Mouse (Mus musculus) lung, embryonic 15.5 days (tissue): ENCODE data around the gene Lce1i. TPM values are rescaled to one million over a fixed set of nuclear protein-coding genes. Genes with fewer than 3 reads are reported as not detected.

Experiments
- polyA plus RNA-seq: library from polyadenylated mRNA; unstranded; fragments of >200 nt; fragmentation: Nextera tagmentation; extraction: Ambion mirVana; gene quantifications from 2 replicates; pipeline ENCODE4 v1.2.1, GENCODE M21; 2015

Lce1i gene
- polyA plus RNA-seq, 1 experiment from 2014 or later = not detected

Other genes starting within 250 kb of the Lce1i start
- not detected in 2 replicates for gene 2310046K23Rik, start 244.4 kb downstream of the Lce1i start, polyA plus RNA-seq
- gene Ivl, start 205.2 kb downstream of the Lce1i start, polyA plus RNA-seq = not detected in 2 replicates
- not detected in 2 replicates for gene Smcp, start 189.9 kb downstream of the Lce1i start, polyA plus RNA-seq
- gene 2210017I01Rik, start 171.4 kb downstream of the Lce1i start, polyA plus RNA-seq = not detected in 2 replicates
- not detected in 2 replicates for gene Lce6a, start 157.2 kb downstream of the Lce1i start, polyA plus RNA-seq
- gene Lce1a1, start 130.6 kb downstream of the Lce1i start, polyA plus RNA-seq = not detected in 2 replicates
- gene Lce1b, start 122.0 kb downstream of the Lce1i start, polyA plus RNA-seq = not detected in 2 replicates
- gene Lce1a2, start 108.6 kb downstream of the Lce1i start, polyA plus RNA-seq = not detected in 2 replicates
- not detected in 2 replicates for gene Lce1c, start 99.7 kb downstream of the Lce1i start, polyA plus RNA-seq
- not detected in 2 replicates for gene Lce1d, start 91.7 kb downstream of the Lce1i start, polyA plus RNA-seq
- not detected in 2 replicates for gene Lce1e, start 69.8 kb downstream of the Lce1i start, polyA plus RNA-seq
- not detected in 2 replicates for gene Lce1f, start 58.5 kb downstream of the Lce1i start, polyA plus RNA-seq
- gene Gm38119, start 39.8 kb downstream of the Lce1i start, polyA plus RNA-seq = not detected in 2 replicates
- not detected in 2 replicates for gene Lce1g, start 26.6 kb downstream of the Lce1i start, polyA plus RNA-seq
- gene Lce1h, start 13.8 kb downstream of the Lce1i start, polyA plus RNA-seq = not detected in 2 replicates
- not detected in 2 replicates for gene Lce1j, start 11.6 kb upstream of the Lce1i start, polyA plus RNA-seq
- not detected in 2 replicates for gene Lce1k, start 29.0 kb upstream of the Lce1i start, polyA plus RNA-seq
- not detected in 2 replicates for gene Kprp, start 48.3 kb upstream of the Lce1i start, polyA plus RNA-seq
- gene Lce1l, start 72.4 kb upstream of the Lce1i start, polyA plus RNA-seq = not detected in 2 replicates
- not detected in 2 replicates for gene 2310050C09Rik, start 91.3 kb upstream of the Lce1i start, polyA plus RNA-seq
- gene Lce3a, start 147.3 kb upstream of the Lce1i start, polyA plus RNA-seq = not detected in 2 replicates
- gene Lce3b, start 154.1 kb upstream of the Lce1i start, polyA plus RNA-seq = not detected in 2 replicates
- not detected in 2 replicates for gene Lce3c, start 165.6 kb upstream of the Lce1i start, polyA plus RNA-seq
- gene Lce3d, start 178.5 kb upstream of the Lce1i start, polyA plus RNA-seq = not detected in 2 replicates
- gene Lce3e, start 188.2 kb upstream of the Lce1i start, polyA plus RNA-seq = not detected in 2 replicates
- not detected in 2 replicates for gene Lce3f, start 213.3 kb upstream of the Lce1i start, polyA plus RNA-seq
- not detected in 2 replicates for gene Crct1, start 236.8 kb upstream of the Lce1i start, polyA plus RNA-seq
- gene Lce1m, start 240.2 kb upstream of the Lce1i start, polyA plus RNA-seq = not detected in 2 replicates